Mouse (Mus musculus) hindbrain, postnatal 0 days (tissue): ENCODE measurements around the gene Cald1. TPM values are rescaled to one million over a fixed set of nuclear protein-coding genes. Genes with fewer than 3 reads are reported as not detected.

ENCODE experiments used
- ATAC-seq: fragments of 200-750 bp; cut with Nextera tagmentation; 2 replicates; pipeline ENCODE4 v1.8.0; 2017; ENCODE audit warnings: mild to moderate bottlenecking, moderate TSS enrichment, moderate library complexity
- DNase-seq: peaks from one replicate; pipeline ENCODE4 v3.0.0-alpha.2; 2015; ENCODE audit warnings: low spot score
- H3K27ac ChIP-seq: fragments of 300-500 bp; sonication (generic); 2 replicates; pipeline ENCODE4 v1.5.1; 2014; ENCODE audit warnings: mild to moderate bottlenecking
- H3K27me3 ChIP-seq: fragments of 300-500 bp; sonication (generic); 2 replicates; pipeline ENCODE4 v1.6.1; 2014; ENCODE audit warnings: low read length, mixed read lengths; ENCODE audit not compliant: insufficient read depth
- H3K36me3 ChIP-seq: fragments of 300-500 bp; sonication (generic); 2 replicates; pipeline ENCODE4 v1.6.1; 2014; ENCODE audit warnings: low read length, mixed read lengths; ENCODE audit not compliant: insufficient read depth
- H3K4me1 ChIP-seq: fragments of 300-500 bp; sonication (generic); 2 replicates; pipeline ENCODE4 v1.6.1; 2014; ENCODE audit warnings: antibody characterized with exemption, low read length, mixed read lengths; ENCODE audit not compliant: insufficient read depth
- H3K4me2 ChIP-seq: fragments of 300-500 bp; sonication (generic); 2 replicates; pipeline ENCODE4 v1.6.1; 2014; ENCODE audit warnings: low read depth, mild to moderate bottlenecking, low read length, moderate library complexity, mixed read lengths
- H3K4me3 ChIP-seq: fragments of 300-500 bp; sonication (generic); 2 replicates; pipeline ENCODE4 v1.5.1; 2014; ENCODE audit warnings: low read length
- H3K9ac ChIP-seq: fragments of 300-500 bp; sonication (generic); replicated peaks from 2 replicates; pipeline ENCODE4 v1.6.1; 2014; ENCODE audit warnings: mild to moderate bottlenecking, low read length, moderate library complexity, mixed read lengths
- H3K9me3 ChIP-seq: fragments of 300-500 bp; sonication (generic); 2 replicates; pipeline ENCODE4 v1.6.1; 2016; ENCODE audit warnings: low read length, mixed read lengths
- CTCF ChIP-seq: IDR thresholded peaks from 2 replicates; pipeline ENCODE4 v1.5.1; 2016; ENCODE audit warnings: antibody characterized with exemption, control low read depth, low read depth
- WGBS: fragments of 180-500 bp; shearing (Covaris S2); extraction: QIAGEN DNeasy Blood & Tissue Kit; methylation state at CpG from one replicate; pipeline ENCODE4 v1.1.7; 2014; 5-methylcytosine and 5-hydroxymethylcytosine counted together
- polyA plus RNA-seq: library from polyadenylated mRNA; unstranded; fragments of >200 nt; fragmentation: Nextera tagmentation; extraction: Ambion mirVana; gene quantifications from 2 replicates; pipeline ENCODE4 v1.2.1, GENCODE M21; 2015
- total RNA-seq: library from RNA; depleted of rRNA; stranded (reverse); fragments of >200 nt; gene quantifications from 2 replicates; pipeline ENCODE4 v1.2.3, GENCODE M21; 2014; rRNA removed

Gene Cald1
- total and polyA plus RNA-seq, 2 experiments from 2014 or later: 27.6 to 59.0 TPM

- H3K4me3 ChIP-seq: no peak overlapping the region
- ATAC-seq: no peak
- H3K36me3 ChIP-seq: peaks cover 3% of the 10 kb centered on the region; the same call in 1 of the 2 replicates
- H3K4me1 ChIP-seq: no peaks in the 10 kb centered on the region
- H3K9ac ChIP-seq: no peak overlapping the region
- WGBS: 100% methylated on average over 1 of the region's 1 CpGs
- H3K27me3 ChIP-seq: no peaks in the 10 kb centered on the region
- no peak overlapping the region for H3K4me2 ChIP-seq
- no peaks in the 10 kb centered on the region for H3K9me3 ChIP-seq
- TF ChIP-seq CTCF: no peak
- no peak overlapping the region for H3K27ac ChIP-seq
- no peak for DNase-seq
Observed at GRCm38 (mm10) chr6:34782493-34782892, 184.2 kb downstream of the Cald1 start.

- no peaks in the 10 kb centered on the region for H3K36me3 ChIP-seq
- no peak overlapping the region for H3K4me3 ChIP-seq
- TF ChIP-seq CTCF: no peak
- ATAC-seq: no peak
- no peak overlapping the region for H3K9ac ChIP-seq
- no peaks in the 10 kb centered on the region for H3K27me3 ChIP-seq
- no peak for DNase-seq
- H3K4me1 ChIP-seq: no peaks in the 10 kb centered on the region
- H3K9me3 ChIP-seq: no peaks in the 10 kb centered on the region
- H3K27ac ChIP-seq: no peak overlapping the region
- 82% methylated on average over 3 of the region's 3 CpGs for WGBS
- no peak overlapping the region for H3K4me2 ChIP-seq
Observed at GRCm38 (mm10) chr6:34796881-34797280, 198.6 kb downstream of the Cald1 start.

GRCm38 (mm10) chr6:34797887-34798286 lies 199.6 kb downstream of the Cald1 start:
- Histone ChIP-seq H3K4me1 (no peaks in the 10 kb centered on the region), H3K36me3 (no peaks in the 10 kb centered on the region), H3K27me3 (no peaks in the 10 kb centered on the region), H3K9me3 (no peaks in the 10 kb centered on the region), H3K9ac (no peak overlapping the region), H3K4me2 (no peak overlapping the region), H3K4me3 (no peak overlapping the region), H3K27ac (no peak overlapping the region)
- DNase-seq (no peak), ATAC-seq (no peak)
- no peak for TF ChIP-seq CTCF
- WGBS: 77% methylated on average over 3 of the region's 3 CpGs

- H3K9ac ChIP-seq: no peak overlapping the region
- WGBS: 92% methylated on average over 2 of the region's 2 CpGs
- ATAC-seq (no peak), DNase-seq (no peak)
- H3K4me3 ChIP-seq: no peak overlapping the region
- no peaks in the 10 kb centered on the region for H3K4me1 ChIP-seq
- no peaks in the 10 kb centered on the region for H3K27me3 ChIP-seq
- no peaks in the 10 kb centered on the region for H3K36me3 ChIP-seq
- TF ChIP-seq CTCF: no peak
- no peak overlapping the region for H3K27ac ChIP-seq
- H3K9me3 ChIP-seq: no peaks in the 10 kb centered on the region
- no peak overlapping the region for H3K4me2 ChIP-seq
Observed at GRCm38 (mm10) chr6:34805582-34805981, 207.3 kb downstream of the Cald1 start.

- 92% methylated on average over 4 of the region's 4 CpGs for WGBS
Observed at GRCm38 (mm10) chr6:34810651-34811050, 212.4 kb downstream of the Cald1 start.

GRCm38 (mm10) chr6:34824406-34824805 lies 226.1 kb downstream of the Cald1 start:
- Histone ChIP-seq H3K36me3 (no peaks in the 10 kb centered on the region), H3K4me3 (no peak overlapping the region), H3K27me3 (no peaks in the 10 kb centered on the region), H3K4me1 (no peaks in the 10 kb centered on the region), H3K27ac (no peak overlapping the region), H3K9ac (no peak overlapping the region), H3K4me2 (no peak overlapping the region), H3K9me3 (no peaks in the 10 kb centered on the region)
- DNase-seq (no peak), ATAC-seq (no peak)
- TF ChIP-seq CTCF: no peak

More at GRCm38 (mm10) chr6:34810651-34811050, 212.4 kb downstream of the Cald1 start:
- Histone ChIP-seq H3K4me2 (no peak overlapping the region), H3K27ac (no peak overlapping the region), H3K9me3 (no peaks in the 10 kb centered on the region), H3K9ac (no peak overlapping the region), H3K4me1 (no peaks in the 10 kb centered on the region), H3K27me3 (no peaks in the 10 kb centered on the region), H3K36me3 (no peaks in the 10 kb centered on the region), H3K4me3 (no peak overlapping the region)
- DNase-seq (no peak), ATAC-seq (no peak)
- TF ChIP-seq CTCF: no peak

Other genes with a start within 250 kb of the Cald1 start
- gene Akr1b8, start 244.4 kb upstream of the Cald1 start, total RNA-seq: 1.6 and 2.0 TPM in 2 replicates
- 3.2 and 3.8 TPM in 2 replicates for gene Akr1b8, start 244.4 kb upstream of the Cald1 start, polyA plus RNA-seq
- gene Akr1b10, start 214.3 kb upstream of the Cald1 start, total RNA-seq: 16.4 and 17.2 TPM in 2 replicates
- 22.0 and 25.1 TPM in 2 replicates for gene Akr1b10, start 214.3 kb upstream of the Cald1 start, polyA plus RNA-seq
- gene Akr1b7, start 186.2 kb upstream of the Cald1 start, total RNA-seq: not detected in 2 replicates
- 0.14 TPM in 1 of 2 replicates, not detected in the other for gene Akr1b7, start 186.2 kb upstream of the Cald1 start, polyA plus RNA-seq
- gene Bpgm, start 122.3 kb upstream of the Cald1 start, total RNA-seq: 35.5 and 43.2 TPM in 2 replicates
- gene Bpgm, start 122.3 kb upstream of the Cald1 start, polyA plus RNA-seq: 72.9 and 73.9 TPM in 2 replicates
- 12.3 and 13.2 TPM in 2 replicates for gene Agbl3, start 181.9 kb downstream of the Cald1 start, total RNA-seq
- 21.5 and 24.0 TPM in 2 replicates for gene Agbl3, start 181.9 kb downstream of the Cald1 start, polyA plus RNA-seq